Mouse (Mus musculus) adrenal gland, adult 8-10 months (tissue): ENCODE measurements around the gene Prr14l. TPM values are rescaled to one million over a fixed set of nuclear protein-coding genes. Genes with fewer than 3 reads are reported as not detected.
"Not testable (repeated sequence)": the region's sequence is repeated elsewhere in the genome, so short reads cannot be mapped to it uniquely, and the experiment has no call there.

Source experiments
- DNase-seq: peaks from one replicate; pipeline ENCODE4 v3.0.0; 2022
- total RNA-seq, 4 experiments: library from RNA; stranded (reverse); gene quantifications; 2 replicates each; pipeline ENCODE4 v1.2.4; 2022

Prr14l gene
- total RNA-seq, 4 experiments from 2014 or later = 31.5 to 40.2 (median 37.0) TPM

- DNase-seq = peak; percentile 94
Observed at GRCm38 (mm10) chr5:32785313-32785915, 68.6 kb downstream of the Prr14l start, which contains the start of gene Pisd. Gene Pisd, minus strand, starts transcription at chr5:32785646.

GRCm38 (mm10) chr5:32784726-32785125 lies 69.3 kb downstream of the Prr14l start:
- no peak for DNase-seq

GRCm38 (mm10) chr5:32781596-32781995 lies 72.5 kb downstream of the Prr14l start:
- DNase-seq = no peak

- no peak for DNase-seq
Observed at GRCm38 (mm10) chr5:32778168-32778567, 75.9 kb downstream of the Prr14l start.

GRCm38 (mm10) chr5:32772361-32772760 lies 81.7 kb downstream of the Prr14l start:
- no peak for DNase-seq

- DNase-seq = no peak
Observed at GRCm38 (mm10) chr5:32767636-32768373, 86.3 kb downstream of the Prr14l start.

GRCm38 (mm10) chr5:32767004-32767403 lies 87.1 kb downstream of the Prr14l start:
- DNase-seq = no peak

- DNase-seq = no peak
Observed at GRCm38 (mm10) chr5:32761566-32762140, 92.4 kb downstream of the Prr14l start.

GRCm38 (mm10) chr5:32760787-32761186 lies 93.3 kb downstream of the Prr14l start:
- DNase-seq = no peak

- DNase-seq = not testable (repeated sequence)
Observed at GRCm38 (mm10) chr5:32760352-32760751, 93.7 kb downstream of the Prr14l start.

GRCm38 (mm10) chr5:32759662-32760061 lies 94.4 kb downstream of the Prr14l start:
- DNase-seq = no peak

- DNase-seq = no peak
Observed at GRCm38 (mm10) chr5:32756141-32756540, 97.9 kb downstream of the Prr14l start.

- no peak for DNase-seq
Observed at GRCm38 (mm10) chr5:32751736-32752135, 102.3 kb downstream of the Prr14l start.

- DNase-seq = no peak
Observed at GRCm38 (mm10) chr5:32748936-32749335, 105.1 kb downstream of the Prr14l start.

- DNase-seq = peak; percentile 37
Observed at GRCm38 (mm10) chr5:32747650-32748375, 106.2 kb downstream of the Prr14l start.

GRCm38 (mm10) chr5:32745705-32746655 lies 108.1 kb downstream of the Prr14l start:
- DNase-seq = peak; percentile 82

GRCm38 (mm10) chr5:32742149-32742548 lies 111.9 kb downstream of the Prr14l start:
- DNase-seq = no peak

GRCm38 (mm10) chr5:32741377-32741776 lies 112.7 kb downstream of the Prr14l start:
- DNase-seq = not testable (repeated sequence)

GRCm38 (mm10) chr5:32740850-32741249 lies 113.2 kb downstream of the Prr14l start:
- DNase-seq = not testable (repeated sequence)

- DNase-seq = no peak
Observed at GRCm38 (mm10) chr5:32740138-32740537, 113.9 kb downstream of the Prr14l start.
